Mouse (Mus musculus): ENCODE measurements around the gene Ttll5. TPM values are rescaled to one million over a fixed set of nuclear protein-coding genes. Genes with fewer than 3 reads are reported as not detected.

Gene Ttll5
- total RNA-seq (2023), result 10 to 100 TPM in 1 of 2 experiments, 1 to 10 TPM in 1; 8.4 to 14.6 TPM

DNA sequence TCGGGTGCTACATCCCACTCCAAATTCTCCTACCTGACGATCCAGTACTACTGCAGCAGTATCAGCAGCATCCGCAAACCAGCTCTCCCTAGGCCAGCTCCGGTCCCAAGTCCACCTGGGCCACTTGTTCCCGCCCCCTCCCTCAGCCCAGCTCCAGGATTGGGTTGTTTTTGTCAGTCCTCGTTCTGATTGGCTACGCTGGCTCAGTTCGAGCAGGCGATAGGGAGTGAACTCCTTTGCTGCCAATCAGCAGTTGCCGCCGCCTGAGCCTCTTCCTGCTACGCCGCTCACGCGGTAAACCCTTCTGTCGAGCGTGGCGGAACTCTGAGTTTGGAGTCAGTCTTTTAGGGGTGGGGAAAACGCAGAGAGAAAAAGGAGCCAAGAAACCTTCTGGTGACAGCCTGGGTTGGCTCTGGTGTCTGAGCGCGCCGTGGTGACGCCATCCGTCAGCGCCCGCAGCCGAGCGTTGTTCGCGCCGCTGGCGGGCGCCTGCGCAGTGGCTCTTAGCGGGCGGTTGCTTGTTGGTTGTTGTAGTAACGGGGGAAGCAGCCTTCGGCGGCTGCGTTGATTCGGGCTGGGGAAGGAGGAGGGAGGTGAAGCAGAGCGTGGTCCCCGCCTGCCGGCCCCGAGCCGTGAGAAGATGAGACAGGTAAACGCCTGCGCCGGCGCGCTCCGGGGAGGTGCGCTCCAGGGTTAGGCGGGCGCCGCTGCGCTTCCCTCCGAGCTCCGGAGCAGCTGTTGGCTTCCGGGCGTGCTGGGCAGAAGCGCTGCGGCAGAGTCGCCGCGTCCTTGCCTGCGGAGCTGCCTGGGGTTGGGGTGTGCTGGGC, at the start of gene Ttll5, which contains the start of gene Erg28:
TSS of gene Ttll5 (plus strand) at position 222 of the 827 bp plus-strand sequence.
TSS of gene Erg28 (minus strand) at position 113 of the 827 bp plus-strand sequence.

DNA sequence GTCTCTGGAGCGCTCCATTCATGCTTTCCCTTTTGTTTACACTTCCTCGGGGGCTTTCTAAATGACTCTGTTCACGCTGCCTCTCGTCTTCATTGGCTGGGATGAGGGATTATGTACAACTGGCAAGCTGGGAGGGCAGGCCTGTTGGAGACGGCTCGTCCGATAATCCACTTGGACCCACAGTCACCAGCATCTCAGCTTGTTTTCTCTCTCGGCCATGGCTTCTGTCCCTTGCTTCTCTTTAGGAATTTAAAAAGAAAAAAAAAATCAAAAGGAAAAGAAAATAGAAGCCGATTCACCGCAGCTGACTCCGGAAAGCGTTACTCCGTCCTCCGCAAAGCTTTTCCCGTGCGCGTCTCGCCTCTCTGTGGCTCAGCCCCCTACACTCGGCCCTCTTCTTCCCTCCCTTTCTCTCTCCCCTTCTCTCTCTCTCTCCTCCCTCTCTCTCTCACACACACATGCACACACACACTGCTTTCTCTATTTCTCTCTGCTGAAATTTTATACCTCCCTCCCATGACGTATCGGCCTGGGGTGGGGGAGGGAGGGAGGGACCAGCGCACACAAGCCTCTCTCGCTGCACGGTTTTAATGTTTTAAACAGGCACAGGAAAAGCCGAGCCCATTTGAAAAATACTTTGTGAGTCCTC, 254.2 kb downstream of the Ttll5 start, which contains the start of gene Tgfb3:
TSS of gene Tgfb3 (minus strand) at position 489 of the 649 bp plus-strand sequence.

DNA sequence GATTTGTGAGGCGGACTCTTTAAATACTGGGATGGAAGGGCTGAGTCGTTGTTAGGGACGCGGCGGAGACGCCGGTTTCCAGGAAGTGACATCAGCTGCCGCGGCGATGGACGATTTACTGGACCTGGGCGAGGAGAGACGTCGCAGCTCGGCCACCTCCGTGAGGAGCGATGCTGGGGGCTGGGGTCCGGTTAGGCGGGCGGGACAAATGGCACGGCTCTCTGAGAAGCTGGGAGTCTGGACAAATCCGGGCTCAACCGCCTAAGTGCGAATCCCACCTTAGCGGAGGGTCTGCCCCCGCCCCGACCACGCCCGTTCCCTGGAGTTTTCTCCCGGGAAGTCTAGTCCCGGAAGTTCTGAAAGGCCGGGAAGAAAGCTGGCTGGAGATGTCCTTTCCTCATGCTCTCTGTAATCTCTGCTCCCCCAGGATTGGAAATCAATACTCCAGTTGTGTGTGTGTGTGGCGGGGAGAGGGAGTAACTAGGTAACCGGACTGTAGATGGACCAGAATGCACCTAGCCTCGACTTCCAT, 258.1 kb downstream of the Ttll5 start, which contains the start of gene Ift43:
TSS of gene Ift43 (plus strand) at position 61 of the 532 bp plus-strand sequence.

Other genes with a start within 250 kb of the Ttll5 start
- gene Jdp2, start 225.6 kb upstream of the Ttll5 start, total RNA-seq (2023), result 10 to 100 TPM; 44.2 to 65.0 TPM
- gene Batf, start 138.0 kb upstream of the Ttll5 start, total RNA-seq (2023), result 10 to 100 TPM; 28.0 to 31.9 TPM
- gene Flvcr2, start 78.1 kb upstream of the Ttll5 start, total RNA-seq (2023), result not detected
- gene Erg28, start 109 bp upstream of the Ttll5 start, total RNA-seq (2023), result 10 to 100 TPM; 16.2 to 18.0 TPM